Mouse (Mus musculus): ENCODE measurements around the gene Ndst2.

DNA sequence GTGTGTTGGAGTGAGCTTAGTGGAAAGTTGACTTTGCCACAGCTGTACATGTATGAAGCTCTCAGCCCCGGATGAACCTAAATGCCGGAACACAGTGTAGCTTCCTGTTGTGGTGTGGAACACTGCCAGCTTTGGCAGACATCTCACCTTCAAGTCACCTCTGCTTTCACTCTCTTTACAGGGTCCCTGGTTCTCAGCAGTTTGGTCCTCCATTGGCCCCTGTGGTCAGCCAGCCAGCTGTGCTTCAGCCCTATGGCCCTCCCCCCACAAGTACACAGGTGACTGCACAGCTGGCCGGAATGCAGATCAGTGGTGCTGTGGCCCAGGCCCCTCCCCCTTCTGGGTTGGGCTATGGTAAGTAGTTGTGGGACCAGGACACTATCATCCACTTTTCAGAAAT is 51.9 kb downstream of the Ndst2 start:
- TF ChIP-seq POLR2A (IDR thresholded peaks at IDR 0.05; ENCODE audit: low read depth, low read length) = no peak
- no peak for TF ChIP-seq CTCF (conservative IDR thresholded peaks at IDR 0.05; ENCODE audit: insufficient read depth, insufficient read length, low read depth, low read length)

Data from kidney, adult 2 months (tissue).